Mouse (Mus musculus) erythroblast, adult 5-6 weeks (primary cell): ENCODE results near the gene Mmp19. TPM values are rescaled to one million over a fixed set of nuclear protein-coding genes. Genes with fewer than 3 reads are reported as not detected.
A peak's percentile ranks its signal among the peaks of the same experiment; 100 is the strongest.

Experiments used
- ATAC-seq: replicated peaks from 2 replicates; pipeline ENCODE4 v1.8.0; 2016; ENCODE audit warnings: moderate number of reproducible peaks, mild to moderate bottlenecking, moderate TSS enrichment, inconsistent platforms; ENCODE audit not compliant: poor library complexity, low FRiP score, severe bottlenecking
- total RNA-seq, 2 experiments: library from RNA; stranded (forward) in 1 of 2; stranded (reverse) in 1 of 2; fragments of 150-400 nt in 1 of 2; fragments of 200-764, 138-1000 nt in 1 of 2; gene quantifications; 2 replicates each; pipeline versions ENCODE4 v1.2.3 to v1.2.4; 2015 to 2017; ENCODE audit warnings: low replicate concordance in 2 of 2

Mmp19 gene
- total RNA-seq, 2 experiments from 2014 or later, result 0.38 to 0.85 TPM

GRCm38 (mm10) chr10:128845516-128845915 lies 54.8 kb downstream of the Mmp19 start:
- no peak for ATAC-seq

- ATAC-seq, result peak; percentile 75
Observed at GRCm38 (mm10) chr10:128846664-128847063, 56.0 kb downstream of the Mmp19 start.

- ATAC-seq, result no peak
Observed at GRCm38 (mm10) chr10:128848426-128848825, 57.7 kb downstream of the Mmp19 start.

GRCm38 (mm10) chr10:128850339-128850738 lies 59.6 kb downstream of the Mmp19 start:
- ATAC-seq, result 0 out of 2 replicates have a peak, but pooled peaks have one; percentile 28

Other genes starting within 250 kb of the Mmp19 start
- gene Zc3h10, start 243.1 kb upstream of the Mmp19 start, total RNA-seq (2015; ENCODE audit: low replicate concordance), result 0.19 and 0.63 TPM in 2 replicates
- gene Zc3h10, start 243.1 kb upstream of the Mmp19 start, total RNA-seq (2017; ENCODE audit: low replicate concordance), result 2.8 and 3.2 TPM in 2 replicates
- gene Rpl41, start 241.6 kb upstream of the Mmp19 start, total RNA-seq (2015; ENCODE audit: low replicate concordance), result 936 and 1,095 TPM in 2 replicates
- gene Rpl41, start 241.6 kb upstream of the Mmp19 start, total RNA-seq (2017; ENCODE audit: low replicate concordance), result 729 and 801 TPM in 2 replicates
- 71.3 and 75.2 TPM in 2 replicates for gene Pa2g4, start 224.9 kb upstream of the Mmp19 start, total RNA-seq (2015; ENCODE audit: low replicate concordance)
- 42.9 and 67.5 TPM in 2 replicates for gene Pa2g4, start 224.9 kb upstream of the Mmp19 start, total RNA-seq (2017; ENCODE audit: low replicate concordance)
- 0.63 TPM in 1 of 2 replicates, not detected in the other for gene Erbb3, start 201.3 kb upstream of the Mmp19 start, total RNA-seq (2015; ENCODE audit: low replicate concordance)
- 0.09 TPM in 1 of 2 replicates, not detected in the other for gene Erbb3, start 201.3 kb upstream of the Mmp19 start, total RNA-seq (2017; ENCODE audit: low replicate concordance)
- gene Rps26, start 164.2 kb upstream of the Mmp19 start, total RNA-seq (2015; ENCODE audit: low replicate concordance), result 345 and 426 TPM in 2 replicates
- gene Rps26, start 164.2 kb upstream of the Mmp19 start, total RNA-seq (2017; ENCODE audit: low replicate concordance), result 114 and 205 TPM in 2 replicates
- not detected in 2 replicates for gene Ikzf4, start 144.9 kb upstream of the Mmp19 start, total RNA-seq (2015; ENCODE audit: low replicate concordance)
- gene Ikzf4, start 144.9 kb upstream of the Mmp19 start, total RNA-seq (2017; ENCODE audit: low replicate concordance), result 0.09 TPM in 1 of 2 replicates, not detected in the other
- gene Suox, start 116.8 kb upstream of the Mmp19 start, total RNA-seq (2015; ENCODE audit: low replicate concordance), result 3.1 and 7.5 TPM in 2 replicates
- 8.4 and 11.3 TPM in 2 replicates for gene Suox, start 116.8 kb upstream of the Mmp19 start, total RNA-seq (2017; ENCODE audit: low replicate concordance)
- 26.9 and 42.2 TPM in 2 replicates for gene Rab5b, start 94.6 kb upstream of the Mmp19 start, total RNA-seq (2015; ENCODE audit: low replicate concordance)
- 64.8 and 71.7 TPM in 2 replicates for gene Rab5b, start 94.6 kb upstream of the Mmp19 start, total RNA-seq (2017; ENCODE audit: low replicate concordance)
- not detected in 2 replicates for gene Pmel, start 86.7 kb upstream of the Mmp19 start, total RNA-seq (2015; ENCODE audit: low replicate concordance)
- not detected in 2 replicates for gene Pmel, start 86.7 kb upstream of the Mmp19 start, total RNA-seq (2017; ENCODE audit: low replicate concordance)
- gene Cdk2, start 85.9 kb upstream of the Mmp19 start, total RNA-seq (2015; ENCODE audit: low replicate concordance), result 29.8 and 37.2 TPM in 2 replicates
- 21.0 and 34.3 TPM in 2 replicates for gene Cdk2, start 85.9 kb upstream of the Mmp19 start, total RNA-seq (2017; ENCODE audit: low replicate concordance)
- gene Dgka, start 46.1 kb upstream of the Mmp19 start, total RNA-seq (2015; ENCODE audit: low replicate concordance), result 8.2 and 13.4 TPM in 2 replicates
- 2.9 and 4.7 TPM in 2 replicates for gene Dgka, start 46.1 kb upstream of the Mmp19 start, total RNA-seq (2017; ENCODE audit: low replicate concordance)
- gene Pym1, start 43.0 kb upstream of the Mmp19 start, total RNA-seq (2015; ENCODE audit: low replicate concordance), result 2.5 and 17.5 TPM in 2 replicates
- 9.1 and 12.4 TPM in 2 replicates for gene Pym1, start 43.0 kb upstream of the Mmp19 start, total RNA-seq (2017; ENCODE audit: low replicate concordance)
- gene Dnajc14, start 13.2 kb downstream of the Mmp19 start, total RNA-seq (2015; ENCODE audit: low replicate concordance), result 16.5 and 17.6 TPM in 2 replicates
- gene Dnajc14, start 13.2 kb downstream of the Mmp19 start, total RNA-seq (2017; ENCODE audit: low replicate concordance), result 9.5 and 9.6 TPM in 2 replicates
- 0.19 and 1.7 TPM in 2 replicates for gene Tmem198b, start 13.5 kb downstream of the Mmp19 start, total RNA-seq (2015; ENCODE audit: low replicate concordance)
- 0.42 and 3.7 TPM in 2 replicates for gene Tmem198b, start 13.5 kb downstream of the Mmp19 start, total RNA-seq (2017; ENCODE audit: low replicate concordance)
- 74.4 and 106 TPM in 2 replicates for gene Sarnp, start 26.4 kb downstream of the Mmp19 start, total RNA-seq (2015; ENCODE audit: low replicate concordance)
- 93.5 and 113 TPM in 2 replicates for gene Sarnp, start 26.4 kb downstream of the Mmp19 start, total RNA-seq (2017; ENCODE audit: low replicate concordance)
- gene Ormdl2, start 30.7 kb downstream of the Mmp19 start, total RNA-seq (2015; ENCODE audit: low replicate concordance), result 5.4 and 18.8 TPM in 2 replicates
- gene Ormdl2, start 30.7 kb downstream of the Mmp19 start, total RNA-seq (2017; ENCODE audit: low replicate concordance), result 13.0 and 28.2 TPM in 2 replicates
- not detected in 2 replicates for gene Gdf11, start 100.8 kb downstream of the Mmp19 start, total RNA-seq (2015; ENCODE audit: low replicate concordance)
- gene Gdf11, start 100.8 kb downstream of the Mmp19 start, total RNA-seq (2017; ENCODE audit: low replicate concordance), result not detected in 2 replicates
- gene Cd63, start 110.1 kb downstream of the Mmp19 start, total RNA-seq (2015; ENCODE audit: low replicate concordance), result 90.9 and 115 TPM in 2 replicates
- 27.2 and 35.5 TPM in 2 replicates for gene Cd63, start 110.1 kb downstream of the Mmp19 start, total RNA-seq (2017; ENCODE audit: low replicate concordance)
- gene Rdh5, start 132.0 kb downstream of the Mmp19 start, total RNA-seq (2015; ENCODE audit: low replicate concordance), result 5.0 TPM in 1 of 2 replicates, not detected in the other
- gene Rdh5, start 132.0 kb downstream of the Mmp19 start, total RNA-seq (2017; ENCODE audit: low replicate concordance), result 1.1 TPM in 1 of 2 replicates, not detected in the other
- 25.4 and 37.0 TPM in 2 replicates for gene Bloc1s1, start 133.1 kb downstream of the Mmp19 start, total RNA-seq (2015; ENCODE audit: low replicate concordance)
- 22.7 and 24.7 TPM in 2 replicates for gene Bloc1s1, start 133.1 kb downstream of the Mmp19 start, total RNA-seq (2017; ENCODE audit: low replicate concordance)
- gene Itga7, start 142.9 kb downstream of the Mmp19 start, total RNA-seq (2015; ENCODE audit: low replicate concordance), result not detected in 2 replicates
- gene Itga7, start 142.9 kb downstream of the Mmp19 start, total RNA-seq (2017; ENCODE audit: low replicate concordance), result not detected in 2 replicates
- gene Mettl7b, start 170.1 kb downstream of the Mmp19 start, total RNA-seq (2015; ENCODE audit: low replicate concordance), result not detected in 2 replicates
- gene Mettl7b, start 170.1 kb downstream of the Mmp19 start, total RNA-seq (2017; ENCODE audit: low replicate concordance), result not detected in 2 replicates
- gene Olfr9, start 198.5 kb downstream of the Mmp19 start, total RNA-seq (2015; ENCODE audit: low replicate concordance), result not detected in 2 replicates
- gene Olfr9, start 198.5 kb downstream of the Mmp19 start, total RNA-seq (2017; ENCODE audit: low replicate concordance), result not detected in 2 replicates
- not detected in 2 replicates for gene Olfr763, start 219.9 kb downstream of the Mmp19 start, total RNA-seq (2015; ENCODE audit: low replicate concordance)
- not detected in 2 replicates for gene Olfr763, start 219.9 kb downstream of the Mmp19 start, total RNA-seq (2017; ENCODE audit: low replicate concordance)
- not detected in 2 replicates for gene Olfr764-ps1, start 249.0 kb downstream of the Mmp19 start, total RNA-seq (2015; ENCODE audit: low replicate concordance)
- gene Olfr764-ps1, start 249.0 kb downstream of the Mmp19 start, total RNA-seq (2017; ENCODE audit: low replicate concordance), result not detected in 2 replicates